Mouse (Mus musculus) limb, embryonic 14.5 days (tissue): ENCODE results near the gene Syt5. TPM values are rescaled to one million over a fixed set of nuclear protein-coding genes. Genes with fewer than 3 reads are reported as not detected.
"Not testable (repeated sequence)": the region's sequence is repeated elsewhere in the genome, so short reads cannot be mapped to it uniquely, and the experiment has no call there.

Experiments
- ATAC-seq: fragments of 200-750 bp; cut with Nextera tagmentation; 2 replicates; pipeline ENCODE4 v1.8.0; 2017; ENCODE audit warnings: low read depth, moderate number of reproducible peaks, moderate TSS enrichment; ENCODE audit not compliant: low FRiP score
- DNase-seq: peaks from one replicate; pipeline ENCODE4 v3.0.0-alpha.2; 2015; ENCODE audit warnings: low spot score
- H3K27ac ChIP-seq: fragments of 300-500 bp; sonication (generic); replicated peaks from 2 replicates; pipeline ENCODE4 v1.5.1; 2014; ENCODE audit warnings: low read depth, mild to moderate bottlenecking, low read length, moderate library complexity, mixed read lengths
- H3K27me3 ChIP-seq: fragments of 300-500 bp; sonication (generic); 2 replicates; pipeline ENCODE4 v1.6.1; 2014; ENCODE audit warnings: low read length, mixed read lengths; ENCODE audit not compliant: control insufficient read depth, insufficient read depth
- H3K36me3 ChIP-seq: fragments of 300-500 bp; sonication (generic); 2 replicates; pipeline ENCODE4 v1.6.1; 2014; ENCODE audit warnings: mild to moderate bottlenecking, low read length, moderate library complexity, mixed read lengths; ENCODE audit not compliant: control insufficient read depth, insufficient read depth
- H3K4me1 ChIP-seq: fragments of 300-500 bp; sonication (generic); 2 replicates; pipeline ENCODE4 v1.6.1; 2014; ENCODE audit warnings: antibody characterized with exemption, low read length, mixed read lengths; ENCODE audit not compliant: control insufficient read depth, insufficient read depth
- H3K4me2 ChIP-seq: fragments of 300-500 bp; sonication (generic); replicated peaks from 2 replicates; pipeline ENCODE4 v1.6.1; 2014; ENCODE audit warnings: low read depth, mild to moderate bottlenecking, low read length, moderate library complexity; ENCODE audit not compliant: severe bottlenecking
- H3K4me3 ChIP-seq: fragments of 300-500 bp; sonication (generic); replicated peaks from 2 replicates; pipeline ENCODE4 v1.5.1; 2014; ENCODE audit warnings: low read length
- H3K9ac ChIP-seq: fragments of 300-500 bp; sonication (generic); 2 replicates; pipeline ENCODE4 v1.6.1; 2014; ENCODE audit warnings: mild to moderate bottlenecking, low read depth, low read length, moderate library complexity; ENCODE audit not compliant: severe bottlenecking
- H3K9me3 ChIP-seq: fragments of 300-500 bp; sonication (generic); 2 replicates; pipeline ENCODE4 v1.6.1; 2016; ENCODE audit warnings: low read length; ENCODE audit not compliant: control insufficient read depth
- POLR2A ChIP-seq: fragments of 200-500 bp; IDR thresholded peaks from 2 replicates; pipeline ENCODE4 v1.8.0; 2012; ENCODE audit warnings: inconsistent platforms, mild to moderate bottlenecking, moderate library complexity, borderline replicate concordance; ENCODE audit not compliant: insufficient read depth, insufficient read length; ENCODE audit errors: extremely low read depth
- WGBS: fragments of 180-500 bp; shearing (Covaris S2); extraction: QIAGEN DNeasy Blood & Tissue Kit; methylation state at CpG from one replicate; pipeline ENCODE4 v1.1.7; 2014; 5-methylcytosine and 5-hydroxymethylcytosine counted together
- polyA plus RNA-seq, 2 experiments: library from polyadenylated mRNA; depleted of rRNA in 1 of 2; stranded (reverse) in 1 of 2; unstranded in 1 of 2; fragments of >200 nt; fragmentation: Nextera tagmentation in 1 of 2; extraction: Ambion mirVana in 1 of 2; gene quantifications; 2 replicates each; pipeline versions ENCODE4 v1.2.1 to v1.2.3; 2012 to 2014

Syt5 gene
- 3.9 and 4.2 TPM in 2 replicates for polyA plus RNA-seq (2012; rRNA removed)
- 3.4 and 4.3 TPM in 2 replicates for polyA plus RNA-seq (2014; fragmentation: Nextera tagmentation; extraction: Ambion mirVana)

DNA sequence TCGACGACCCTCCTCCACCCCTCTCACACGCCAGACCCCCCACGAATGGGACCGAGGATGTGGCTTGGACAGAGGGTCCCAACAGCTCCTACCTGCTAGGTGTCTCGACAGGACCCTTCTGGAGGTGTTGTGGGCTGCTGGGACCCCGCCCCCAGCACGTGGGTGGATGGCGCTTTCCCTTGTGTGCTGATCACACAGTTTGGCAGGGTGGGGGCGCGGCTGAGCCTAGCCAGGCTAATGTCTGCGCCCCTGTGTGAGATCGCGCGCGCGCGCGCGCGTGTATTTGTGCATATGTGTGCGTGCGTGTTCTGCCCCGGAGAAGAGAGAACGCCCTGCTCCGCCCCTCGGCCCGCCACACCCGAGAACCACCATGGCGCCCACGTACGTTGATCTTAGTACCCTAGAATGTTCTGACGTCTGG lies at the start of gene Syt5:
Gene Syt5 (minus strand): TSS at position 321 of the 421 bp plus-strand sequence.
- no peak for TF ChIP-seq POLR2A
- Histone ChIP-seq H3K4me2 (peak within 1 kb of the TSS; percentile 71), H3K9ac (peak within 1 kb of the TSS; percentile 41), H3K27ac (no peak within 1 kb of the TSS), H3K27me3 (no peaks in the 10 kb centered on the region), H3K36me3 (no peaks in the 10 kb centered on the region), H3K4me3 (peak within 1 kb of the TSS; percentile 34), H3K4me1 (peaks cover 11% of the 10 kb centered on the region), H3K9me3 (no peaks in the 10 kb centered on the region)
- no peak for DNase-seq
- ATAC-seq, result peak; percentile 62; the same call in 1 of the 2 replicates
- 5% methylated on average over 27 of the region's 33 CpGs for WGBS

DNA sequence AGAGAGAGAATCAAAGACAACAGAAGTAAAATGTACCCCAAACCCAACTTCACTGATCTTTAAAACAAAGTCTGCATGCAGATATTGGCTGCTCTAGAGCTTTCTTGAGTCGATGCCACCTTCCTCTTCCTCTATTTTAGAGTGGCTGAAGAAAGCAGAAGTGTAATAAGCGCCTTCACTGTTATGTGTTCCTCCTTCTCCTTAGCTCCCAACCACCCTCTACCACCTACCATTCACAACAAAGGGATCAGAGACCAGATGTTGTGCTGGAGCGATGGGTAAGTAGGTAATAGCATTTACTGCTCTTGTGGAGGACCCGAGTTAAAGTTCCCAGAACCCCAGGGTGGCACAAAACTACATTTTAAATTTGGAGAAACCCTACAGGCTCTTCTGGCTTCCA lies 49.7 kb upstream of the Syt5 start:
- ATAC-seq, H3K9ac ChIP-seq, H3K4me3 ChIP-seq, H3K27ac ChIP-seq, H3K9me3 ChIP-seq, H3K4me2 ChIP-seq, DNase-seq, H3K36me3 ChIP-seq, H3K27me3 ChIP-seq, H3K4me1 ChIP-seq: not testable (repeated sequence)
- WGBS, result 74% methylated on average over 4 of the region's 4 CpGs

DNA sequence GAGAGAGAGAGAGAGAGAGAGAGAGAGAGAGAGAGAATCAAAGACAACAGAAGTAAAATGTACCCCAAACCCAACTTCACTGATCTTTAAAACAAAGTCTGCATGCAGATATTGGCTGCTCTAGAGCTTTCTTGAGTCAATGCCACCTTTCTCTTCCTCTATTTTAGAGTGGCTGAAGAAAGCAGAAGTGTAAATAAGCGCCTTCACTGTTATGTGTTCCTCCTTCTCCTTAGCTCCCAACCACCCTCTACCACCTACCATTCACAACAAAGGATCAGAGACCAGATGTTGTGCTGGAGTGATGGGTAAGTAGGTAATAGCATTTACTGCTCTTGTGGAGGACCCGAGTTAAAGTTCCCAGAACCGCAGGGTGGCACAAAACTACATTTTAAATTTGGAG lies 34.1 kb upstream of the Syt5 start:
- not testable (repeated sequence) for H3K4me1 ChIP-seq, ATAC-seq, H3K9me3 ChIP-seq, DNase-seq, H3K9ac ChIP-seq, H3K4me2 ChIP-seq, H3K27ac ChIP-seq, H3K36me3 ChIP-seq, H3K27me3 ChIP-seq, H3K4me3 ChIP-seq
- 74% methylated on average over 3 of the region's 3 CpGs for WGBS

DNA sequence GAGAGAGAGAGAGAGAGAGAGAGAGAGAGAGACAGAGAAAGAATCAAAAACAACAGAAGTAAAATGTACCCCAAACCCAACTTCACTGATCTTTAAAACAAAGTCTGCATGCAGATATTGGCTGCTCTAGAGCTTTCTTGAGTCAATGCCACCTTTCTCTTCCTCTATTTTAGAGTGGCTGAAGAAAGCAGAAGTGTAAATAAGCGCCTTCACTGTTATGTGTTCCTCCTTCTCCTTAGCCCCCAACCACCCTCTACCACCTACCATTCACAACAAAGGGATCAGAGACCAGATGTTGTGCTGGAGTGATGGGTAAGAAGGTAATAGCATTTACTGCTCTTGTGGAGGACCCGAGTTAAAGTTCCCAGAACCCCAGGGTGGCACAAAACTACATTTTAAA lies 25.0 kb upstream of the Syt5 start:
- not testable (repeated sequence) for H3K4me1 ChIP-seq, H3K9ac ChIP-seq, ATAC-seq, H3K4me2 ChIP-seq, H3K9me3 ChIP-seq, H3K36me3 ChIP-seq, DNase-seq, H3K4me3 ChIP-seq, H3K27ac ChIP-seq, H3K27me3 ChIP-seq
- WGBS, result 68% methylated on average over 2 of the region's 2 CpGs

GRCm38 (mm10) chr7:4562660-4563059 lies 15.3 kb upstream of the Syt5 start:
- WGBS, result 92% methylated on average over 3 of the region's 3 CpGs

DNA sequence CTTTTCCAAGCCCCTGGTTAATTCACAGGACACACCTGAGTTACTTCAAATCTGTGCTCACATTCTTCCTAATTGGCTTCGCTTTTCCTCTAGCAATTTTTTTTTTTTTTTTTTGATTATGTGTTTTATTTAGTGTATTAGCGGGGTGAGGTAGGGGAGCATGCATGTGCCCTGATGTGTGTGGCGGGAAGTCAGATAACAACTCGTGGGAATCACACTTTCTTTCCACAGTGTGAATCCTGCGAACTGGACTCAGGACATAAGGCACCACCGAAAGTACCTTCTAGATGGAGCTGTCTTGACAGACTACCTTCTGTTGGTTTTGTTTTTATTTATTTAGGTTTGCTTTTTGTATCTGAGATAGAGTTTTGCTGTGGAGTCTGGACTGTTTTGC lies 9.8 kb upstream of the Syt5 start:
- DNase-seq (no peak), ATAC-seq (no peak)
- 68% methylated on average over 6 of the region's 6 CpGs for WGBS
- H3K27me3 ChIP-seq, result no peaks in the 10 kb centered on the region
- TF ChIP-seq POLR2A, result no peak
- no peaks in the 10 kb centered on the region for H3K4me1 ChIP-seq
- no peaks in the 10 kb centered on the region for H3K9me3 ChIP-seq
- no peak overlapping the region for H3K9ac ChIP-seq
- no peak overlapping the region for H3K27ac ChIP-seq
- no peak overlapping the region for H3K4me3 ChIP-seq
- H3K36me3 ChIP-seq, result no peaks in the 10 kb centered on the region
- H3K4me2 ChIP-seq, result no peak overlapping the region

More at GRCm38 (mm10) chr7:4562660-4563059, 15.3 kb upstream of the Syt5 start:
- DNase-seq, result no peak
- no peak for TF ChIP-seq POLR2A
- Histone ChIP-seq H3K27me3 (no peaks in the 10 kb centered on the region), H3K9me3 (no peaks in the 10 kb centered on the region), H3K36me3 (no peaks in the 10 kb centered on the region), H3K4me2 (no peak overlapping the region), H3K4me3 (no peak overlapping the region), H3K27ac (no peak overlapping the region), H3K9ac (no peak overlapping the region), H3K4me1 (no peaks in the 10 kb centered on the region)
- no peak for ATAC-seq
